Mouse (Mus musculus) megakaryocyte, embryonic 14.5 days (primary cell): ENCODE measurements around the gene Rabgef1. TPM values are rescaled to one million over a fixed set of nuclear protein-coding genes. Genes with fewer than 3 reads are reported as not detected.

Source experiments
- H3K27me3 ChIP-seq: replicated peaks from 2 replicates; pipeline ENCODE3; 2012; ENCODE audit warnings: inconsistent platforms
- H3K36me3 ChIP-seq: replicated peaks from 2 replicates; pipeline ENCODE3; 2012; ENCODE audit warnings: low read length, inconsistent platforms, mixed read lengths
- H3K4me1 ChIP-seq: 2 replicates; pipeline ENCODE4 v1.6.1; 2012; ENCODE audit warnings: inconsistent platforms
- H3K4me3 ChIP-seq: replicated peaks from 2 replicates; pipeline ENCODE3; 2012; ENCODE audit warnings: moderate library complexity, mild to moderate bottlenecking, inconsistent platforms
- H3K9me3 ChIP-seq: 2 replicates; pipeline ENCODE4 v1.6.1; 2012; ENCODE audit warnings: inconsistent platforms
- FLI1 ChIP-seq: IDR thresholded peaks from 2 replicates; pipeline ENCODE4 v1.6.1; 2012; ENCODE audit warnings: low read length, inconsistent platforms, mixed read lengths
- GATA1 ChIP-seq: IDR thresholded peaks from 3 replicates; pipeline ENCODE4 v1.6.1; 2012; ENCODE audit warnings: mixed read lengths, low read length, inconsistent platforms, borderline replicate concordance
- polyA plus RNA-seq: library from polyadenylated mRNA; stranded (reverse); fragments of >175 nt; gene quantifications from 2 replicates; pipeline ENCODE4 v1.2.3, GENCODE M21; 2012; ENCODE audit warnings: low replicate concordance; ENCODE audit not compliant: insufficient read depth

Rabgef1 gene
- polyA plus RNA-seq, 1 experiment = 36.2 TPM

DNA sequence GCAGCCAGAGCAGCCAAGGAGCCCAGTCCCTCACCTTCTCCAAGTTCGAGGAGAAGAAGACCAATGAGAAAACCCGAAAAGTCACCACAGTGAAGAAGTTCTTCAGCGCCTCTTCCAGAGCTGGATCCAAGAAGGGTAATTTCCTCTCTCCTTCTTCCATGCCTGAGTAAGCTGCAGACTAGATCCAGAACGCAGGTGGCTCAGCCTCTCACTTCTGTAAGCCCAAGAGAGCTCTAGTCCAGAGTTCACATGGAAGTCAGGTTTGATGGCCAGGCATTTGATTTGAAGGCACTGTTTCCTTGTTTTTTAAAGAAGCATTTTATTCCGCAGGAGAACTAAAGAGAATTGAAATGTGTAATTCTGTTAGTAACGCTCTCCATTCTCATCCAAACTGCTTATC is 19.3 kb downstream of the Rabgef1 start:
- peaks cover 68% of the 10 kb centered on the region for H3K4me1 ChIP-seq
- H3K36me3 ChIP-seq = peaks cover 97% of the 10 kb centered on the region
- H3K4me3 ChIP-seq = no peak overlapping the region
- no peaks in the 10 kb centered on the region for H3K9me3 ChIP-seq
- no peaks in the 10 kb centered on the region for H3K27me3 ChIP-seq
- TF ChIP-seq FLI1 = no peak
- TF ChIP-seq GATA1 = no peak

DNA sequence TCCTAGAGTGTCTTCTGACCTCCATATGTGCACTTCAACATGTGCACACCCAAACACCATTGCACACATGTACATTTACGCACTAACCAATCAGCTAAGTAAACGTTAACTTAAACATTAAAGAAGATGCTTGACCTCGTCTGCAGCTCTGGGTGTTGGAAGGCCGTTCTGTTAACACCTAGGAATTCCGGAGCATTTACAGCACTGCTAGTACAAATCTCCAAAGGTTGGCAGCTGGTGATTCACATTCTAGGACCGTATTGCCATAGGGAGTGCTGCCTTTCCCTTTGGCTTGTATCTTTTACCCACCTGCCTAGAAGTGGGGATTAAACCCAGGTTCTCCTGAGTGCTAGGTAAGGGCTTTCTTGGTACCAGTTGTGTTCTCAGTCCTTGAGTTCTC is 20.3 kb downstream of the Rabgef1 start:
- TF ChIP-seq GATA1 (no peak), FLI1 (no peak)
- Histone ChIP-seq H3K36me3 (peaks cover 100% of the 10 kb centered on the region), H3K4me1 (peaks cover 68% of the 10 kb centered on the region), H3K9me3 (no peaks in the 10 kb centered on the region), H3K27me3 (no peaks in the 10 kb centered on the region), H3K4me3 (no peak overlapping the region)

DNA sequence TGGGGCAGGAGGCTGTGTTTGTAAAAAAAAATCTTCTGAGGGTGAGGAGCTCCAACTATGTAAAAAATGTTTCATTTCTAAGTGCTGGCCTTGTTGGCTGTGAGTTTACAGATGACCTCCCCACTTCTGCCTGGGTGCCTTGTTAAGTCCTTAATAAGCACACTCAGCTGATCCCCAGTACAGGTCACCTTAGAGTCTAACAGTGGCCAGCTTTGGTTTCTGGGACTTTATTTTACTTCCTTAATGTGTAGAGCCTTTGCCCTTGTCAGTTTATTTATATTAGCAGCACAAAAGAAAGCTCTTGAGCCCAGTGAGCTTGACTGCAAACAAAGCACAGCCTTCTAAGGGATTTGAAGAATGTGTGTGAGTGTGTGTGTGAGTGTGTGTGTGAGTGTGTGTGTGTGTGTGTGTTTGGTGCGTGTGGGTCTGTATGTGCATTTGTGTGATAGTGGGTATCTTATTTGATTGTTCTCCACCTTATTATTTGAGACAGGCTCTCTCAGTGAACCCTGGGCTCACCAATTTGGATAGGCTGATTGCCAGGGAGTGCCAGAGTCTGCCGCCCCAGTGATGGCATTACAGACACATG is 20.9 kb downstream of the Rabgef1 start:
- H3K4me3 ChIP-seq = no peak overlapping the region
- no peaks in the 10 kb centered on the region for H3K9me3 ChIP-seq
- TF ChIP-seq GATA1 (no peak), FLI1 (no peak)
- H3K27me3 ChIP-seq = no peaks in the 10 kb centered on the region
- peaks cover 100% of the 10 kb centered on the region for H3K36me3 ChIP-seq
- H3K4me1 ChIP-seq = peaks cover 70% of the 10 kb centered on the region

- peaks cover 100% of the 10 kb centered on the region for H3K36me3 ChIP-seq
- H3K4me3 ChIP-seq = no peak overlapping the region
- peaks cover 71% of the 10 kb centered on the region for H3K4me1 ChIP-seq
- no peaks in the 10 kb centered on the region for H3K9me3 ChIP-seq
- H3K27me3 ChIP-seq = no peaks in the 10 kb centered on the region
- TF ChIP-seq FLI1 (no peak), GATA1 (no peak)
Observed at GRCm38 (mm10) chr5:130193760-130194159, 22.2 kb downstream of the Rabgef1 start.

GRCm38 (mm10) chr5:130196307-130196706 is 24.7 kb downstream of the Rabgef1 start:
- H3K4me3 ChIP-seq = peak overlapping the region; percentile 71
- no peaks in the 10 kb centered on the region for H3K27me3 ChIP-seq
- TF ChIP-seq GATA1 = no peak
- no peak for TF ChIP-seq FLI1
- H3K9me3 ChIP-seq = no peaks in the 10 kb centered on the region
- peaks cover 63% of the 10 kb centered on the region for H3K4me1 ChIP-seq
- peaks cover 100% of the 10 kb centered on the region for H3K36me3 ChIP-seq

DNA sequence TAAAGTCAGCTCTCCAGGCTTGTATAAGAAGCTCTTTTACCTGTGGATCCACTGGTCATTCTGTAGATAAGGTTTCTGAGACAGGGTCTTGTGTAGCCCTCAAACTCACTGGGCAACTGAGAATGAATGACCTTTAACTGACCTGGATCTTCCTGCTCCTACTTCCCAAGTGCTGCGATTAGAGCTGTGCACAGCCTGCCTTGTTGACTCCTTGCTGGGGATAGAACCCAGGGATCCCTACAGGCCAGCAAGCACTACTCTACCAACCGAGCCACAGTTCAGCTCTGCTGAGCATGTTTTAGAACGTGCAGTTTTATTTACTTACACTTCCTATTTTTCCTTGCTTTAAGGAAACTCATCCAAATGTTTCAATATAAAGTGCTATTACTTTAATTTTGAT is 25.9 kb downstream of the Rabgef1 start:
- H3K4me3 ChIP-seq = no peak overlapping the region
- TF ChIP-seq GATA1 (no peak), FLI1 (no peak)
- H3K9me3 ChIP-seq = no peaks in the 10 kb centered on the region
- no peaks in the 10 kb centered on the region for H3K27me3 ChIP-seq
- peaks cover 98% of the 10 kb centered on the region for H3K36me3 ChIP-seq
- H3K4me1 ChIP-seq = peaks cover 57% of the 10 kb centered on the region

GRCm38 (mm10) chr5:130197981-130198380 is 26.4 kb downstream of the Rabgef1 start:
- peaks cover 61% of the 10 kb centered on the region for H3K4me1 ChIP-seq
- TF ChIP-seq FLI1 (no peak), GATA1 (no peak)
- H3K4me3 ChIP-seq = no peak overlapping the region
- H3K27me3 ChIP-seq = no peaks in the 10 kb centered on the region
- no peaks in the 10 kb centered on the region for H3K9me3 ChIP-seq
- H3K36me3 ChIP-seq = peaks cover 96% of the 10 kb centered on the region

GRCm38 (mm10) chr5:130200233-130201029 is 28.8 kb downstream of the Rabgef1 start:
- Histone ChIP-seq H3K9me3 (no peaks in the 10 kb centered on the region), H3K4me1 (peaks cover 53% of the 10 kb centered on the region), H3K4me3 (no peak overlapping the region), H3K36me3 (peaks cover 94% of the 10 kb centered on the region), H3K27me3 (no peaks in the 10 kb centered on the region)
- no peak for TF ChIP-seq FLI1
- no peak for TF ChIP-seq GATA1

GRCm38 (mm10) chr5:130203948-130204347 is 32.4 kb downstream of the Rabgef1 start:
- H3K27me3 ChIP-seq = no peaks in the 10 kb centered on the region
- TF ChIP-seq GATA1 (no peak), FLI1 (no peak)

DNA sequence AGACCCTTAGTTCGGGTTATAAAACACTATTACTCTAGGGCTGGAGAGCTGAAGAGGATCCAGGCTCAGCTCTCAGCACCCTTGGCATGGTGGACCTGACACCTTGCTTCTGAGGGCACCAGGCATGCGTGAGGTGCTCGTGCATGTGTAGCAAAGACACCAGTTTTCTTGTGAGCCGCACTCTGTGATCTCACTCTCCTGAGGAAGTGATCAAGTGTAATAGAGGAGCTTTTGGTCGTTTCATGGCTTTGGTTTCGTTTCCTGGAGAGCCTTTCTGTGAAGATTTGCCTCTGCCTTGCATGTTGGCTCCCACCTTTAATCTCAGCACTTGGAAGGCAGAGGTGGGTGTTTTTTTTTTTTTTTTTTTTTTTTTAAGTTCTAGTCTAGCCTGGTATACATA is 33.0 kb downstream of the Rabgef1 start:
- Histone ChIP-seq H3K4me3 (no peak overlapping the region), H3K36me3 (peaks cover 91% of the 10 kb centered on the region), H3K4me1 (peaks cover 37% of the 10 kb centered on the region), H3K27me3 (no peaks in the 10 kb centered on the region), H3K9me3 (no peaks in the 10 kb centered on the region)
- TF ChIP-seq FLI1 (no peak), GATA1 (no peak)

More at GRCm38 (mm10) chr5:130203948-130204347, 32.4 kb downstream of the Rabgef1 start:
- Histone ChIP-seq H3K4me1 (peaks cover 31% of the 10 kb centered on the region), H3K4me3 (no peak overlapping the region), H3K9me3 (no peaks in the 10 kb centered on the region), H3K36me3 (peaks cover 91% of the 10 kb centered on the region)
